Mouse (Mus musculus) adrenal gland, postnatal 4 days (tissue): ENCODE data around the gene Gng7. TPM values are rescaled to one million over a fixed set of nuclear protein-coding genes. Genes with fewer than 3 reads are reported as not detected.
"Not testable (repeated sequence)": the region's sequence is repeated elsewhere in the genome, so short reads cannot be mapped to it uniquely, and the experiment has no call there.

Experiments used
- DNase-seq, 2 experiments: peaks; one replicate each; pipeline ENCODE4 v3.0.0; 2021 to 2022; ENCODE audit warnings: low spot score in 2 of 2, mixed read lengths in 2 of 2
- long read RNA-seq, 2 experiments: library from polyadenylated mRNA; stranded (forward); transcript quantifications; one replicate each; pipeline ENCODE4 v2.0.0; 2021
- total RNA-seq, 2 experiments: library from RNA; stranded (reverse); gene quantifications; 2 replicates each; pipeline ENCODE4 v1.2.3; 2021

The Gng7 gene
- total RNA-seq = 1 to 10 TPM; 5.4 to 6.7 TPM
- long read RNA-seq, experiment 1, partial matches to known transcripts = 0 of 3 reads
- long read RNA-seq, experiment 1, other reads (novel, unspliced or antisense) = 1 of 3 reads
- long read RNA-seq, experiment 2, partial matches to known transcripts = 0 of 9 reads
- long read RNA-seq, experiment 2, other reads (novel, unspliced or antisense) = 5 of 9 reads

DNA sequence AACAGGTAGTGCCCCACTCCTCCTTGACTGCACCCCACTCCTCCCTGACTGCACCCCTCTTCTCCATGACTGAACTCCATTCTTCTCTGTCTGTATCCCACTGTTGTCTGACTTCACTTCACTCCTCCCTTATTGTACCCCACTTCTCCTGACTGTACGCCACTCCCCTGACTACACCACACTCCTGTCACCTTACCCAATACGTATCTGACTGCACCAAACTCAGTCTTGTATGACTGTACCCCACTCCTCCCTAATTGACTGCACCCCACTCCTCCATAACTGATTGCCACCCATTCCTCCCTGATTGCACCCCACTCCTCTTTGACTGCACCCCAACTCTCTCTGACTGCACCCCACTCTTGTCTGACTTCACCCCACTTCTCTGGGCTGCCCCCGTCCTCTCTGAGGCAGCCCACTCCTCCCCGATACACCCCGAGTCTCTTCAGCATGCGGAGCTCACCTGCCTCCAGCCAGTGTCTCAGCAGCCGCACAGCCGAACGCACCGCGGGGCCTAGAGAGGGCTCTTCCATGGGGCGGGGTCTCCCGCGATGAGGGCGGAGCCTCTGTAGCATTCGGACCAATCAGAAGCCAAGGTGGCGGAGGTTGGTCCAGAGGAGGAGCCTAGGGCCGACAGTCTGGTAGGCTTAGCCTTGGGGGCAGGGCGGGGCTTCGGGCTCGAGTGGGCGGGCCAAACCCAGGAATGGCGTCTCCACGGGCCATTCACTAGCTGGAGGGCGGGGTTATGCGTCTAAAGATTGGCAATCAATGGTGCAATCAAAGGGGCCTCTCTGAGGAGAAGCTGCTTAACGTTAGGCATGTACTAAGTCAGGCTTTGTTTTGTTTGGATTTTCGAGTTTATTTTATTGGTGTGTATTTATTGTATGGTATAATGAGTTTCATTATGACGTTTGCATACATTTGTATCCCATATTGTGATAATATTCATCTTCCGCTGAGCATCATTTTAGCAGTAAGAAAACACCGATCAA, at the start of gene Gng7:
Gene Gng7, minus strand, starts transcription at position 553 of the 992 bp plus-strand sequence.
- DNase-seq = peak; percentile 90 to 95

DNA sequence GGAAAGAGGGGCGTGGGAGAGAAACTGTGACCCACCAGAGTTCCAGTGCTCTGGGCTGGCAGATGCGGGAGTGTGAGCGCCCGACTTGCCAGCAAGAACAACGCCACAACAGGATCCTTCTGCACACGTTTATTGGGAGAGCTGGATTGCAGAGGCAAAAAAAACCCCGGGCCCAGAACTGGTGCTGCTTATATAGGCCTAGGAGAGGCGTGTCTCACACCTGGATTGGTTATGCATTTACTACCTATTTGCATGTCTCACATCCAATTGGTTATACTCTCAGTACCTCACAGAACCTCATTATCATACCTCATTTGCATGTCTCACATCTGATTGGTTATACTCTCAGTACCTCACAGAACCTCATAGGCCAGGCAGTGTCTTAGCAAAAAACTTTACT, 49.8 kb upstream of the Gng7 start:
- not testable (repeated sequence) for DNase-seq

DNA sequence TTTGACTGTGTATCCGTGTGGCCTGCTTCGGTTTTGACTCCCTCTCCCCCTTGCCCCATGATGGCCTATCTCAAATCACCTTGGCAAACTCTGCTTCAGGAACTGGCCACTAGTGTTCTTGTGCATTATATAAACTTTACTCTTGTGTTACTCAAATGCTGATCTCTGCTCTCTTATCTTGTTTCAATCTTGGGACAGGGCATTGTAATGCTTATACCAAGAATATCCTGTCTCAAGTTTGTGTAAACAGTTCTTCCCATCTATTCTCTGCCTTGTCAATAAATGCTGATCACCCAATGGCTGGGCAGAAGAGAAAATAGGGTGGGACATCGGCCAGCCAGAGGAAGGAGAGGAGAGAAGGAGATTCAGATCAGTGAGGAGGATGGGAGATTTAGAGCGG, 48.0 kb upstream of the Gng7 start:
- no peak for DNase-seq

DNA sequence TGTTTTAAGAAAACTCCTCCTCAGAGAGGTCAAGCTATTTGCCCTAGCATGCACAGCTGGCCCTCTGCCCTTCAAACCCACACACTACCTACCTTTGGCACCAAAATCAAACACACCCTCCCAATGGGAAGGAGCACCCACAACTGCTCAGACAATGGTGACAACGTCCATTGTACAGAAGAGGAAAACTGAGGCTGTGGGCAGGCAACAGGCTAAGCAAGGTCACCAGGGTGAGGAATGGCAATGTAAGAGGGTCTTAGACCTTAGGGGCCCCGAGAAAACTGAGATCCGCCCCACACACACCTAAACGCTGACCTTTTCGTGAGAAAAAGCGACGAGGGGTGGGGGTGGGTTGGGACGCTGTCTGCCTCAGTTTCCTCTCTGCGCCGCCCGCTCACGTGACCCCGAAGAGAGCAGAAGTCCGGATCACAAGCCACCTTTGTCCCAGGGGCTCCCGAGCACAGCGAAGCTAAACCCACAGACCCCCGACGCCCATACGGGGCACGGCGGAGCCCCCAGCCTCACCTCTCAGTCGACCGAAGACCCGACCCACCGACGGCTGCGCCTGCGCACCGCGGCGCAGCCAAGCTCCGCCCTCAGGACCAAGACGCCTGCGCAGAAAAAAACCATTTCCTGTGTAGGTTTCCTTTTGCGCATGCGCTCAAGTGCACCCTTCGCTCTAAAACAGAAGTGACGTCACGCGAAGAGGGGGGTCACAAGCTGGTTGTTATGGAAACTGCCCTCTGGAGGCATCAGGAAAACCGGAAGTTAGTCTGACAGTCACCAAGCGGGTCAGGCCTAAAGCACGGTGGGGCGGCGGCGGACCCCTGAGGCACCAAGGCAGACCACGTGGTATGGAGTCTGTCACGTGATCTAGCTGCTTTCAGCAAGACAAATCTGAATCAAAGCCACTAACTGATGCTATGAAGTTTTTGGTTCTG, 45.1 kb upstream of the Gng7 start, which contains the start of gene Sgta:
Gene Sgta, minus strand, starts transcription at position 579 of the 941 bp plus-strand sequence.
- DNase-seq = peak; percentile 85 to 97

DNA sequence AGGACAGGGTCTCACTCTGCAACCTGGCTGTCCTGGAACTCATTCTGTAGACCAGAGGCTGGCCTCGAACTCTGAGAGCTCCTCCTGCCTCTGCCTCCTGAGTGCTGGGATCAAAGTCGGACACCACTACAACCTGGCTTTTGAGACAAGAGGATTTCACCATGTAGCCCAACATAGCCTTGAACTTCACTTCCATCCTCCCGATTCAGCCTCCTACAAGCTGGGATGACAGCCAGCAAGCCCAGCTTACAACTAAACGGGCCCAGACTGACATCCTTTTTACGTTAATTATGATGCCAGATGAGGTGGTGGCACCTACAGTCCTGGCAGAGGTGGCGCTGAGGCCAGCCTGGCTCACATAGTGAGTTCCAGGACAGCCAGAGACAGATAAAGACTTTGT, 44.2 kb upstream of the Gng7 start:
- no peak for DNase-seq

DNA sequence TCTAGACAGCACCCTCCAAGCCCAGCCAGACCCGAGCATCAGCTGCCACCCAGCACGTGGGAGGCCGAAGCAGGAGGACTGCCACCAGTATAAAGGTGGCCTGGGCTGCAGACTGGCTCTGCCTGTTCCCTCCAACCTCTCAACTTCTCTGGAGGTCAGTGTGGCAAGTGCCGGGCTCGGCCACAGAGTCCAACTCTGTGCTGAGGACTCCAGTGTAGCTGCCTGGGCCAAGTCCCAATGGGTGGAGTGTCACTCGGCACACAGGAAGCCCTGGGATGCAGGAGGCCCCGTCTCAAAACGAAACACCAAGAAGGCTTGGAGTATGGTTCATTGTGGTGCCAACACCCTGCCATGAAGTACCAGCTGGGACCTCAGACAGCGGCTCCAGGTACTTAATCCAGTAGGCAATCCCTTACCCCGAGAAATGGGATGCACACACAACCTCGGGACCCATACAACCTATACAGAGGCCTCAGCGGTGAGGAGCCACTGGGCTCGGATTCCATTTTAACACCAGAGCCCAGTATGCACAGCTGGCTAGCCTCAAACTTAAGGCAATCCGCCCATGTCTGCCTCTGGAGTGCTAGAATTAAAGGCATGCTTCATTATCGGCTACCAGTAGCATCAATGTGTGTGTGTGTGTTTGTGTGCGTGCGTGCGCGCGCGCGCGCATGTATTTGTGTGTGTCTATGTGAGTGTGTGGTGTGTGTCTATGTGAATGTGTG, 42.8 kb upstream of the Gng7 start:
- no peak for DNase-seq

DNA sequence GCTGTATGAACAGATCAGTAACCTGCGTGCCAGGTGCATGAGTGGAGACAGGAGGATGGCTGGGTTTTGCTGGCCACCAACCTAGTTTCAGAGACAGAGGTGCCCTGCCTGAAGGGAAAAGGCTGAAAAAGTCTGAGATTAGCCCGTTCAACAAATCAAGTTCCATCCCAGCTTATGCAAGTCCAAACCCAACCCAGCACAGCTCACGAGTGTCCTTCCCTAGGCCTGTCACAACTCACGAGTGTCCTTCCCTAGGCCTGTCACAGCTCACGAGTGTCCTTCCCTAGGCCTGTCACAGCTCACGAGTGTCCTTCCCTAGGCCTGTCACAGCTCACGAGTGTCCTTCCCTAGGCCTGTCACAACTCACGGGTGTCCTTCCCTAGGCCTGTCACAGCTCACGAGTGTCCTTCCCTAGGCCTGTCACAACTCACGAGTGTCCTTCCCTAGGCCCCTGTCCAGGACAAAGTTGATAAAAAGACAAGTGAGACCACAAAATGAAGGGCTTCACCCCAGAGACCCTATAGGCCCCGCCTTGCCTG, 41.1 kb upstream of the Gng7 start:
- DNase-seq = not testable (repeated sequence)

DNA sequence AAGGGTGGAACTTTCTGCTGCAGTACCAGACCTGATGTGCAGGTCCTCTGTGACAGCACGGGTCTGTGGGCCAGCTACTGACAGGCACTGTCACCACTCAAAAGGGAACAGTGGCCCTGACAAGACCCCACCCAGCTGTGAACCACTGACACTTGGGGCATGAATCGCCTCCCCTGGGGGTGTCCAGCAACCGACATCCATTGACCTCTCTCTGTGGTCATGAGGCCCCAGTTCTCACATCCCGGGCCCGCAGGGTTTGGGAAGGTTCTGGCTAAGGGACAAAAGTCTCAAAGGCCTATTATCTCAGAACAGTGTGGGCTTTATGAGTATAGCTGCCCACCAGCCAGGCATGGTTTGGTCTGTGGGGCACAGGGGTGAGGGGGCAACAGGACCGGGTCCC, 40.4 kb upstream of the Gng7 start:
- DNase-seq = no peak

DNA sequence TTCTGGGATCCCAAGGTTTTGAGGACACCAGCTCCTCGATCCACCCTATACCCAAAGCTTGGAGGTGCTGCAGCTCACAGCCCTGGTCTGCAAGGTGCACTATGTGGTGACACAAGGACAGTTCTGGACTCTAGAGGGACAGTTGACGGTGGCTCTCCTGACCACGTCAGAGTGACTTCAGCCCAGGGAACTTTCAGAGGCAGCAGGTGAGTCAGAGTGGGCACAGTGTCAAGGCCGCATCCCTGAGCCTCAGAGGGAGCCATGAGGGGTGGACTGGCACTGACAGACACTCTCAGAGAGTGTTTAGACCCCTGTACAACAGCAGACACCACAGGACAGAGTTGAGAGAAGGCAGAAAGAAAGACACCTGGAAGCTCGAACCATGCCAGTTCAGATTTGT, 37.8 kb upstream of the Gng7 start:
- no peak for DNase-seq

DNA sequence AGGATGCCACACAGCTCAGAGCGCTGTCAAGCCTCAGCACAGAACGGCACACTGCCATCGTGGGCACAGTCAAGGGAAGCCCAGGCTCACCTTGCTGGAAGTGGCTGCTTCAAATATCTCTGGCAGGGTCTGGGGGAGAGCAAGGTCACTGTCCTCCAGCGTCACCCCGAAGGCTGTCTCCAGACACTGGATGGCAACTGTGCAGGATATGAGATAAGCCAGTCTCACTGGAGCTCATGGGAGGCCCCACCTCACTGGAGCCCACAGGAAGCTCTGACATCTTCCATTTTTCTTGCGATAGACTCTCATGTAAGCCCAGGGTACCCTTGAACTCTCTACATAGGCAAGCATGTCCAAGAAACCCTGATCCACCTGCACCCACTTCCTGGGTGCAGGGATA, 36.4 kb upstream of the Gng7 start:
- DNase-seq = no peak

DNA sequence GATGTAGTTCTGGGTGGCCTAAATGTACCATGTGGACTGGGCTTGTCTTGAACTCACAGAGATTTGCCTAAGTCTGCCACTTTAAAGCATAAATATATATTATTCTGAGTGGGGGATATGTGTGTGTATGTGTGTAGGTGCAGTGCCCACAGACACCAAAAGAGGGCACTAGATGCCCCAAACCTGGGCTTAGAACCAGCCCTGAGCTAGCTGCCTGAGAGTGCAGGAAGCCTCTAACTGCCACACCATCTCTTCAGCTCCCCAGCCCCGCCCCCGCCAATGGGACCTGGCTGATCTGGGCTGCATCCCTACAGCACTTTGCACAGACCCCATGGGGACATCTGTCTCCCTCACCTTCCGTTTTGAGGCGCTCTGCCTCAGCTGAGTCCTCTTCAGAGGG, 35.9 kb upstream of the Gng7 start:
- no peak for DNase-seq

DNA sequence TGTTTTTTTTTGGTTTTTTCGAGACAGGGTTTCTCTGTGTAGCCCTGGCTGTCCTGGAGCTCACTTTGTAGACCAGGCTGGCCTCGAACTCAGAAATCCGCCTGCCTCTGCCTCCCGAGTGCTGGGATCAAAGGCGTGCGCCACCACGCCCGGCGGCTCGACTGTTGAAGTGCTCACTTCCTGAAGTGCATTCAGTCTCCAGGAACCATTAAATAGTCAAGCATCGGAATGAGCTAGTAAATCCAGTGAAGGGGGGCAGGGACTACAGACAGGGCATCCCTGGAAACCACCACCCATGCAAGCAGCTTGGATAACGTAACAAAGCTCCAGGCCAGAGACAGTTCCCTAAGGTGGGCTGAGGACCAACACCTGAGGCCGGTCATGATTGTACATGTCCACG, 30.5 kb upstream of the Gng7 start:
- not testable (repeated sequence) for DNase-seq

DNA sequence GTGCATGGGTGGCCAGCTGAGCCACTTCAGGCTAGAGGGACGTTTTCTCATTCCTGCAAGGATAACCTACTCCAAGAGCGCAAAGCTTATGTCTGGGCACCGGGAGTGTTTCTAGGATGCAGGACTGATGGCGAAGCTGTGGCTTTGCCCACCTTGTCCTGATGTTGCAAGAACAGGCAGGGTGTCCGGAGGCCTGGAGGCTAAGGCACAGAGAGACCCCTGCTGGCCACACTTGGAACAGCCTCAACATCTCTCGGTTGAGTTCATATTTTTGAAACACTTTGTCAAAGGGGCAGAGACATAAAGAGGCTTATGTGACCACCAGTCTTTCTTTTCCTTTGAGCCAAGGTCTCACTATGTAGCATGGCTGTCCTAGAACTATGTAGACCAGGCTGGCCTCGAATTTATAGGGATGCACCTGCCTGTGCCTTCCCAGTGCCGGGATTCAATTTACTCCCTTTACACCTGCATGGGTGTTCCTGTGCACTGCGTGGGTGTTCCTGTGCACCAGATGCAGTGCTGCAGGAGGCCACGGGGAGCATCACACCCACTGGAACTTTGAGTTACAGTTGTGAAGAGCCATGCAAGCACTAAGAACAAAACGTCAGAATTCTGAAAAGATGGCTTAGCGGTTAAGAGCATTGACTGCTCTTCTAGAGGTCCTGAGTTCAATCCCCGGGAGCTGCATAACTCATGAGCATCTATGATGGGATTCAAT, 26.9 kb upstream of the Gng7 start:
- DNase-seq = peak in 1 of 2 experiments; percentile 51

DNA sequence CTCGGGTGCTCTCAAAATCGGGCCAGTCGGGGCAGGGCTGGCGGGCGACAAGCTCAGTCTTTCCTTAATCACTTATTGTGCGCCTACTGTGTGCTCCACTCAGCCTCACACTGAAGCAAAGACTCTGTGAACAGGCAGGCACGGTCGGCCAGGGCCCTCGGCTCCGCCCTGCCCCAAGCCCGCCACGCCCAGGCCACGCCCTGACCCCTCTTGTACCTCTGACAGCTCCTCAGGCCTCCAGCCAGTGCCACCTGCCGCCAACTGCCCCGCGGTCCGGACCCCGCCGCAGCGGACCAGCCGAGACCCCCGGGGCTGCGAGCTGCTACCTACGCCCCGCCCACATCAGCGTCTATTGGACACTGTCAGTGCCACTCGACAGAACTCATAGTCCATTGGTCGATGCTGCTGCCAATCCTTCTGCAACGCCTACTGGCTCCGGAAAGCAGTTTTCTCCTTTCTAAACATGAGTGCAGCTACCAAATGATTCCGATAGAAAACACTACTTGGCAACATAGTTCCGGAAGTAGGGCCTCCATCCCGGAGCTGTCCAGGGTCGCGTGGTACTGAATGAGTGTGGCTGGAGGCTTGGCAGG, 22.3 kb upstream of the Gng7 start, which contains the start of gene Slc39a3:
Gene Slc39a3, minus strand, starts transcription at position 439 of the 593 bp plus-strand sequence.
- DNase-seq = peak; percentile 96 to 98

DNA sequence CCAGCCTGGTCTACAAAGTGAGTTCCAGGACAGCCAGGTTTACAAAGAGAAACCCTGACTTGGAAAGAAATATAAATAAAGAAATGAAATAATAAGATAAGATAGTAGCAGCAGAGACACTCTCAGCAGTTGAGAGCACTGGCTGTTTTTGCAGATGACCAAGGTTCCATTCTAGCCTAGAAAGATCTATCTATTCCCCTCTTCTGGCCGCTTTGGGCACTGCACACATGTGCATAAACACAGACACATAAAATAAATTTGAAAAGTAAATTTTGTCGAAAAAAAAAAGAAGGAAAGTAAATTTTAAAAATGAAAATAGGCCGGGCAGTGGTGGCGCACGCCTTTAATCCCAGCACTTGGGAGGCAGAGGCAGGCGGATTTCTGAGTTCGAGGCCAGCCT, 21.5 kb upstream of the Gng7 start:
- DNase-seq = no peak

DNA sequence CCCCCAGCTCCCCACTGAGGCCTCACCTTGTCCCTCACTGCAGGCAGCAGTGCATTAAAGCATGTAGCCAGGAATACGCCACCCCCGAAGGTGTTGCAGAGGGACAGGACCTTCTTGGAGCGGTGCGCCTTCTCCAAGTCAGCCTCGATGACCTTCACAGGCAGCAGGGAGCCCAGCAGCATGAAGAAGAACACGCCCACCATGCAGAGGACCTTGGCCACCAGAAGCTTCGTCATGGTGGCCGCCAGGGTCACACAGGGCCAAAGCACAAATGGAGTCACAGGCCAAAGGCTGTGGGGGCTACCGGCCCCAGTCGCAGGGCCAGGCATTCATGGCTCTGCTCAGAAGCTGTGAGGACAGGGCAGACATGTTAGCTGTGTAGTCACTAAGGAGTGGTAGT, 18.8 kb upstream of the Gng7 start:
- no peak for DNase-seq

DNA sequence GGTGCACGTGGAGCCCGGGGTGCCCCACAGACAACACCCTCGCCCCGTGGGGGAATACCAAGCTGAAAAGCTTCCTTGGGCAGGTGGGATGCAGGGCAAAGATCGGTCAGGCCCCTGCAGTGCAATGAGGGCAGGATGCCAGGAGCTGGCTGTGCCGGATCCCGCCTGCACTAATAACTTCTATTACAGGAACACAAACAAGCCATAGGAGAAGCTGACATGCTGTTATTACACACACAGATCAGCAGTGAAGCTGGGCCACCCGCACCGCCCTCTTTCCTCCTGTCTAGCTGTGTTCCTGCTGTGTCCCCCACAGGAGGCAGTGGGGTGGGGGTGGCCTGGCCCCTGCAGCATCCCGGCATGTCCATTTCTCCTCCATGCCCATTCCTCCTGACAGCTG, 14.3 kb upstream of the Gng7 start:
- DNase-seq = no peak

DNA sequence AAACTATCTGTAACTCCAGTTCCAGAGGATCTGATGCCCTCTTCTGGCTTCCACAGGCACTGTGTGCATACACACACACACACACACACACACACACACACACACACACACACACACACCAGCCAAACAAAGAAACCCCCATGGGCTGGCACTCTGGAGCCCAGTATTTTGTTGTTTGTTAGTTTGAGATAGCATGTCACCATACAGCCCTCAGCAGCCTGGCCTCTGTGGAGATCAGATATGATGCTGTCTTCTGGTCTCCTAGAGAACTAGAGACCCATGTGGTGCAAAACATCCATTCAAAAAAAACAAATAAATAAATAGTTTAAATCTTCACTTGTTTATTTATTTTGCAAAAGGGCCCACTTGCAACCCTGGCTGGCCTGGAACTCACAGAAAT, 13.5 kb upstream of the Gng7 start:
- no peak for DNase-seq

DNA sequence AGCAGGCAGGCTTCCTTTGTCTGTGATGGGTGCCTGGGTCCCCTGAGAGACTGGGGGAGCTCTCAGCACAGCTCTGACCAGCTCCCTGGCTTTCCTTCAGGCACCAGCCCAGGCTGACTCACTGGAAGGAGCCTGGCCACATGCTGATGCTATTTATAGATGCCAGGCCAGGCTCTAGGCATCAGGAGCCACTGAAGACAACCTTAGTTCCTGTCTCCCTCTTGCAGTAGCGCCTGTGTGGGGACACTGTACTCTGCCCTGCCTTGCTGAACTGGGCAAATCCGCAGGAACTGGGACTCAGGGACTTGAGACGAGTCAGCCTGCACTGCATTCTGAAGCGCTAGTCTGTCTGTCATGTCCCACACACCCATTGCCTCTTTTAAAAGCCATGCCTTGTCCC, 12.6 kb upstream of the Gng7 start:
- DNase-seq = no peak
